Mouse (Mus musculus): Measurements from ENCODE around the gene Actr1a.

Actr1a gene

GRCm38 (mm10) chr19:46350168-46350932 lies 45.2 kb downstream of the Actr1a start, which contains the start of gene 2310034G01Rik:
TSS of gene 2310034G01Rik (minus strand) at chr19:46350302.
- DNase-seq (ENCODE audit: low spot score): no peak

GRCm38 (mm10) chr19:46349550-46349949 lies 46.0 kb downstream of the Actr1a start:
- no peak for DNase-seq (ENCODE audit: low spot score)

GRCm38 (mm10) chr19:46348761-46349458 lies 46.6 kb downstream of the Actr1a start:
- no peak for DNase-seq (ENCODE audit: low spot score)

- DNase-seq (ENCODE audit: low spot score): no peak
Measured at GRCm38 (mm10) chr19:46347936-46348668, 47.4 kb downstream of the Actr1a start.

- DNase-seq (ENCODE audit: low spot score): no peak
Measured at GRCm38 (mm10) chr19:46347146-46347545, 48.4 kb downstream of the Actr1a start.

- DNase-seq (ENCODE audit: low spot score): no peak
Measured at GRCm38 (mm10) chr19:46344710-46345419, 50.7 kb downstream of the Actr1a start.

- DNase-seq (ENCODE audit: low spot score): no peak
Measured at GRCm38 (mm10) chr19:46339287-46339971, 56.1 kb downstream of the Actr1a start.

GRCm38 (mm10) chr19:46338942-46339286 lies 56.6 kb downstream of the Actr1a start:
- DNase-seq (ENCODE audit: low spot score): no peak

GRCm38 (mm10) chr19:46338331-46338936 lies 57.1 kb downstream of the Actr1a start, which contains the start of gene Cuedc2:
TSS of gene Cuedc2 (minus strand) at chr19:46338702.
- peak; percentile 98 for DNase-seq (ENCODE audit: low spot score)

- DNase-seq (ENCODE audit: low spot score): no peak
Measured at GRCm38 (mm10) chr19:46337719-46338330, 57.7 kb downstream of the Actr1a start.

- DNase-seq (ENCODE audit: low spot score): no peak
Measured at GRCm38 (mm10) chr19:46333906-46334305, 61.6 kb downstream of the Actr1a start.

- DNase-seq (ENCODE audit: low spot score): no peak
Measured at GRCm38 (mm10) chr19:46332721-46333339, 62.7 kb downstream of the Actr1a start.

- DNase-seq (ENCODE audit: low spot score): no peak
Measured at GRCm38 (mm10) chr19:46331936-46332335, 63.6 kb downstream of the Actr1a start.

- DNase-seq (ENCODE audit: low spot score): no peak
Measured at GRCm38 (mm10) chr19:46331326-46331725, 64.2 kb downstream of the Actr1a start.

GRCm38 (mm10) chr19:46330696-46331095 lies 64.9 kb downstream of the Actr1a start:
- no peak for DNase-seq (ENCODE audit: low spot score)

- DNase-seq (ENCODE audit: low spot score): no peak
Measured at GRCm38 (mm10) chr19:46329951-46330350, 65.6 kb downstream of the Actr1a start.

GRCm38 (mm10) chr19:46329031-46329641 lies 66.4 kb downstream of the Actr1a start:
- DNase-seq (ENCODE audit: low spot score): no peak

GRCm38 (mm10) chr19:46328081-46329030 lies 67.2 kb downstream of the Actr1a start, which contains the start of gene Fbxl15:
TSS of gene Fbxl15 (plus strand) at chr19:46328184.
- DNase-seq (ENCODE audit: low spot score): peak; percentile 87
